Mouse (Mus musculus) myocyte (in vitro differentiated cells): ENCODE data around the gene Dgat2l6.

Experiments
- POLR2AphosphoS2 ChIP-seq: IDR thresholded peaks from one replicate; pipeline ENCODE4 v1.6.1; 2011; ENCODE audit warnings: low read depth, control low read depth; ENCODE audit not compliant: insufficient read length
- SRF ChIP-seq: IDR thresholded peaks from one replicate; pipeline ENCODE4 v1.6.1; 2011; ENCODE audit warnings: low read depth; ENCODE audit not compliant: control insufficient read depth, insufficient read length
- USF1 ChIP-seq: IDR thresholded peaks from one replicate; pipeline ENCODE4 v1.6.1; 2011; ENCODE audit warnings: low read depth, mild to moderate bottlenecking, control low read depth, moderate library complexity

DNA sequence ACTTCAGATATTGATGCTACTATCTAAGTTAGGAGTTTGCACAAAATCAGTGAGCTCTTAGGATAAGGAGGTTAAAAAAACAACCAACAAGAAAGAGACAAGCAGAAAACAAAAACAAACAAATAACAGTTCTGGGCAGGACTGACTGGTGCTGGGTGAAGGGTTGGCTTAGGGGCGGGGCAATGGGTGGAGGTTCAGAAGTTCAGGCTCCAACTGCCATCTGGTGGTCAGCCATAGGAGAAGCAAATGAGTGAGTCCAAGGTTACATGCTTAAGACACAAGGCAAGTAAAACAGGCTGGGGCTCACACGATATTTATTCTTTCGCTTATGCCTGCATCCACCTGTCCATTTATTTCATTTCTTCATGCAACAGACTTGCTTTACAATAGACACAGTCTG lies 44.3 kb upstream of the Dgat2l6 start:
- TF ChIP-seq USF1 (no peak), POLR2AphosphoS2 (no peak), SRF (no peak)
